Comparison of ENCODE assay signal across 28 mouse cellular contexts in the genomic region with DNA sequence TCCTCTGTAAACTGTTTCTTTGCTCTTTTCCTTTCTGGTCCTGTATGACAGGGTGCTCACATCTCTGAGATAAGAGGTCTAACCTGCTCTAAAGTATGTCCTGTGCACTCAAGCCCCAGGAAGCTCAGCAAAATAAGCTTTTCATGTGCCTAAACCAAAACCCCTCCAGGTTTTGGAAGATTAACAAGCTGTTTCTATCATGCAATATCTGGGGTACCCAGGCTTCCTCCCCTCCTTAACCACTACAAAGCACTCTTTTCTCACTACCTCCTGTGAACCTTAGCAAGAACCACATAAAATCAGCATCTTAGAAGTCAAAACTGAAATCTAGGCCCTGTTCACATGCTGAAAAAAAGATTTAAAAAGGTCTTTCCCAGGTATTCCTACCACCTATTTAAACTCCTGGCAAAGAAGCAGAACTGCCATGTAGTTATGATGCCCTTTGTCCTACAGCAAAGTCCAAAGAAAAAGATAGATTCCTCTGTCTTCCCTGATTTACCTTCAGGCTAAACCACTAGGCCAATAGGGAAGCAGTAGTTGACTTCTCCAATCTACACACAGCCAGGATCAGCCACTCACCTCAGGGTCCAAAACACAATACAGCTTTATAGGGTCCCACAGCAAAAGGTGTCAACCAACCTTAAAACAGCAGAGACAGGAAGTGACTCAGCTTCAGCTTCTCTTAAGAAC. TPM values are rescaled to one million over a fixed set of nuclear protein-coding genes. Genes with fewer than 3 reads are reported as not detected.
DNase-seq lines count a peak whose midpoint lies in the region; ATAC-seq and TF ChIP-seq lines count a peak whose summit lies in the region.
"Had no signal": no experiment of that assay in that cellular context is flagged by ENCODE, and none has a peak within 500 bp of the region (broad histone marks: within the 10 kb centered on the region; RNA-seq: fewer than 3 reads in every experiment).

No protein-coding gene starts in this region.

- no peaks in the 10 kb centered on the region for H3K27me3 ChIP-seq in kidney, adult 2 months (replicated peaks; ENCODE audit: control insufficient read depth, insufficient read depth, low read length)
- no peaks in the 10 kb centered on the region for H3K27me3 ChIP-seq in intestine, postnatal 0 days (replicated peaks; ENCODE audit: control insufficient read depth, insufficient read depth, low read length)
- H3K27me3 ChIP-seq: heart, embryonic 15.5 days; hindbrain, embryonic 15.5 days; liver, embryonic 13.5 days; midbrain, embryonic 12.5 days had no signal

- peaks cover 12% of the 10 kb centered on the region; the same call in 1 of the 2 replicates for H3K4me1 ChIP-seq in kidney, adult 2 months (ENCODE audit: control insufficient read depth, insufficient read depth, low read length)
- no peaks in the 10 kb centered on the region; the same call in 1 of the 2 replicates for H3K4me1 ChIP-seq in intestine, postnatal 0 days (replicated peaks; ENCODE audit: control insufficient read depth, insufficient read depth, low read length)

- ATAC-seq in intestine, postnatal 0 days: peak; percentile 39
- no peak for ATAC-seq in inflammation-experienced regulatory T-cells, adult 6 months
- ATAC-seq: forebrain, postnatal 0 days had no signal

- H3K36me3 ChIP-seq in kidney, adult 2 months (ENCODE audit: control insufficient read depth, insufficient read depth, low read length): no peaks in the 10 kb centered on the region
- no peaks in the 10 kb centered on the region for H3K36me3 ChIP-seq in intestine, postnatal 0 days (ENCODE audit: control insufficient read depth, insufficient read depth)
- H3K36me3 ChIP-seq: heart, embryonic 15.5 days; liver, embryonic 13.5 days; midbrain, embryonic 12.5 days had no signal

- H3K4me2 ChIP-seq in intestine, postnatal 0 days (replicated peaks; ENCODE audit: low read depth): peak overlapping the region; percentile 37
- H3K4me2 ChIP-seq: heart, embryonic 15.5 days; hindbrain, embryonic 15.5 days; liver, embryonic 13.5 days; lung, embryonic 14.5 days; midbrain, embryonic 12.5 days had no signal

- peak overlapping the region; percentile 98 for H3K27ac ChIP-seq in kidney, adult 2 months (ENCODE audit: insufficient read depth, low read depth, low read length)
- H3K27ac ChIP-seq in intestine, postnatal 0 days (ENCODE audit: low read depth, low read length): peak overlapping the region; percentile 88
- H3K27ac ChIP-seq: forebrain, embryonic 10.5 days; heart, adult 2 months; heart, embryonic 15.5 days; hindbrain, embryonic 15.5 days; layer of hippocampus, adult 2 months; liver, embryonic 13.5 days; midbrain, embryonic 12.5 days had no signal

- no peaks in the 10 kb centered on the region for H3K9me3 ChIP-seq in intestine, postnatal 0 days (ENCODE audit: control insufficient read depth)
- H3K9me3 ChIP-seq: forebrain, embryonic 10.5 days; heart, embryonic 15.5 days; hindbrain, embryonic 15.5 days; liver, embryonic 13.5 days; midbrain, embryonic 12.5 days had no signal

- TF ChIP-seq POLR2A in kidney, adult 2 months (IDR thresholded peaks at IDR 0.05; ENCODE audit: low read depth, low read length): no peak

- no peak overlapping the region for H3K4me3 ChIP-seq in kidney, adult 2 months (ENCODE audit: insufficient read depth, low read depth, low read length)
- H3K4me3 ChIP-seq in intestine, postnatal 0 days (ENCODE audit: low read depth, low read length): no peak overlapping the region
- H3K4me3 ChIP-seq: forebrain, embryonic 10.5 days; heart, adult 2 months; heart, embryonic 15.5 days; hindbrain, embryonic 15.5 days; layer of hippocampus, adult 2 months; liver, embryonic 13.5 days; midbrain, embryonic 12.5 days had no signal

- TF ChIP-seq CTCF in kidney, adult 2 months (conservative IDR thresholded peaks at IDR 0.05; ENCODE audit: insufficient read depth, insufficient read length, low read depth, low read length): no peak
- no peak for TF ChIP-seq CTCF in intestine, postnatal 0 days (IDR thresholded peaks at IDR 0.05; ENCODE audit: low read depth)

- no peak overlapping the region for H3K9ac ChIP-seq in intestine, postnatal 0 days (ENCODE audit: low read depth, low read length)
- H3K9ac ChIP-seq: forebrain, postnatal 0 days; heart, embryonic 15.5 days; hindbrain, embryonic 15.5 days; liver, embryonic 13.5 days; lung, embryonic 14.5 days; midbrain, embryonic 12.5 days had no signal

- DNase-seq in kidney, adult 2 months: peak; percentile 64
- no peak for DNase-seq in kidney, adult 18-20 months
- peak; percentile 12 for DNase-seq in thymus, postnatal 25 days
- DNase-seq in thymus, adult 18-20 months: no peak
- DNase-seq in spleen, postnatal 4 days (ENCODE audit: low spot score in 2 of 2): no peak
- DNase-seq in urinary bladder, adult 2 months (ENCODE audit: low spot score): no peak
- DNase-seq: adrenal gland, postnatal 36 days; forebrain, postnatal 0 days; gastrocnemius, postnatal 36 days; heart, adult 2 months; heart, postnatal 4 days; kidney, adult 11 months; kidney, postnatal 14 days; liver, embryonic 13.5 days; lung, embryonic 14.5 days; spleen, adult 18-20 months had no signal

RNA-seq across cellular contexts. Expression of a gene that starts 4.6 kb away (rescaled TPM):
- polyA plus RNA-seq in kidney, adult 2 months (2012; rRNA removed): 39.6 and 50.2 TPM in 2 replicates
- polyA plus RNA-seq in intestine, postnatal 0 days (2015; fragmentation: Nextera tagmentation; extraction: Ambion mirVana): 30.5 and 36.9 TPM in 2 replicates
- polyA plus RNA-seq in inflammation-experienced regulatory T-cells, adult 6 months (2017; shearing (Covaris generic)): 10 to 100 TPM; 10.5 to 25.3 (median 17.5) TPM
- 28.4 and 31.5 TPM in 2 replicates for polyA plus RNA-seq in urinary bladder, adult 2 months (2012; rRNA removed)

RNA-seq across cellular contexts. Expression of a gene that starts 9.1 kb away (rescaled TPM):
- polyA plus RNA-seq in kidney, adult 2 months (2012; rRNA removed): 0.16 and 0.18 TPM in 2 replicates
- not detected in 2 replicates for polyA plus RNA-seq in intestine, postnatal 0 days (2015; fragmentation: Nextera tagmentation; extraction: Ambion mirVana)
- not detected for polyA plus RNA-seq in inflammation-experienced regulatory T-cells, adult 6 months (2017; shearing (Covaris generic))
- polyA plus RNA-seq in urinary bladder, adult 2 months (2012; rRNA removed): 0.04 and 0.10 TPM in 2 replicates
- polyA plus RNA-seq: C2C12; embryonic facial prominence, embryonic 11.5 days; heart, embryonic 15.5 days; limb, embryonic 11.5 days; liver, embryonic 13.5 days; neural tube, embryonic 11.5 days; stomach, embryonic 14.5 days had no signal

RNA-seq across cellular contexts. Expression of a gene that starts 20.4 kb away (rescaled TPM):
- not detected in 2 replicates for polyA plus RNA-seq in kidney, adult 2 months (2012; rRNA removed)
- not detected in 2 replicates for polyA plus RNA-seq in intestine, postnatal 0 days (2015; fragmentation: Nextera tagmentation; extraction: Ambion mirVana)
- not detected for polyA plus RNA-seq in inflammation-experienced regulatory T-cells, adult 6 months (2017; shearing (Covaris generic))
- not detected in 2 replicates for polyA plus RNA-seq in urinary bladder, adult 2 months (2012; rRNA removed)
- polyA plus RNA-seq: C2C12; embryonic facial prominence, embryonic 11.5 days; forebrain, embryonic 10.5 days; forebrain, postnatal 0 days; heart, embryonic 15.5 days; hindbrain, embryonic 15.5 days; limb, embryonic 11.5 days; liver, embryonic 13.5 days; lung, embryonic 14.5 days; midbrain, embryonic 12.5 days; neural tube, embryonic 11.5 days; stomach, embryonic 14.5 days had no signal

RNA-seq across cellular contexts. Expression of a gene that starts 27.2 kb away (rescaled TPM):
- not detected in 2 replicates for polyA plus RNA-seq in kidney, adult 2 months (2012; rRNA removed)
- polyA plus RNA-seq in intestine, postnatal 0 days (2015; fragmentation: Nextera tagmentation; extraction: Ambion mirVana): not detected in 2 replicates
- polyA plus RNA-seq in inflammation-experienced regulatory T-cells, adult 6 months (2017; shearing (Covaris generic)): not detected
- not detected in 2 replicates for polyA plus RNA-seq in urinary bladder, adult 2 months (2012; rRNA removed)
- polyA plus RNA-seq: C2C12; embryonic facial prominence, embryonic 11.5 days; forebrain, embryonic 10.5 days; forebrain, postnatal 0 days; heart, adult 2 months; heart, embryonic 15.5 days; hindbrain, embryonic 15.5 days; limb, embryonic 11.5 days; liver, embryonic 13.5 days; lung, embryonic 14.5 days; midbrain, embryonic 12.5 days; neural tube, embryonic 11.5 days; stomach, embryonic 14.5 days had no signal

RNA-seq across cellular contexts. Expression of a gene that starts 30.3 kb away (rescaled TPM):
- 0.14 and 0.22 TPM in 2 replicates for polyA plus RNA-seq in kidney, adult 2 months (2012; rRNA removed)
- polyA plus RNA-seq in intestine, postnatal 0 days (2015; fragmentation: Nextera tagmentation; extraction: Ambion mirVana): 0.09 and 0.17 TPM in 2 replicates
- not detected for polyA plus RNA-seq in inflammation-experienced regulatory T-cells, adult 6 months (2017; shearing (Covaris generic))
- polyA plus RNA-seq in urinary bladder, adult 2 months (2012; rRNA removed): not detected in 2 replicates
- polyA plus RNA-seq: C2C12; heart, adult 2 months; heart, embryonic 15.5 days; limb, embryonic 11.5 days; liver, embryonic 13.5 days; neural tube, embryonic 11.5 days had no signal

Comparison
In these comparisons a context has a peak if more than half of its experiments do, and no peak if none do; other contexts are left out.
1. DNase-seq: peak in kidney, adult 2 months (single experiment) and thymus, postnatal 25 days (single experiment); none in kidney, adult 18-20 months (single experiment), thymus, adult 18-20 months (0 of 2), spleen, postnatal 4 days (0 of 2) and urinary bladder, adult 2 months (single experiment).